Mouse (Mus musculus) limb, embryonic 11.5 days (tissue): ENCODE results near the gene Fars2. TPM values are rescaled to one million over a fixed set of nuclear protein-coding genes. Genes with fewer than 3 reads are reported as not detected.

Experiments
- ATAC-seq: fragments of 200-750 bp; cut with Nextera tagmentation; 2 replicates; pipeline ENCODE4 v1.8.0; 2017; ENCODE audit warnings: low read depth; ENCODE audit not compliant: insufficient number of reproducible peaks, low FRiP score, low TSS enrichment
- DNase-seq: peaks from one replicate; pipeline ENCODE4 v3.0.0-alpha.2; 2015; ENCODE audit warnings: low spot score
- H3K27ac ChIP-seq: fragments of 300-500 bp; sonication (generic); replicated peaks from 2 replicates; pipeline ENCODE4 v1.5.1; 2014; ENCODE audit warnings: low read depth, mild to moderate bottlenecking, low read length
- H3K27me3 ChIP-seq: fragments of 300-500 bp; sonication (generic); 2 replicates; pipeline ENCODE4 v1.6.1; 2014; ENCODE audit warnings: mild to moderate bottlenecking, low read length, mixed read lengths; ENCODE audit not compliant: control insufficient read depth, insufficient read depth
- H3K36me3 ChIP-seq: fragments of 300-500 bp; sonication (generic); 2 replicates; pipeline ENCODE4 v1.6.1; 2014; ENCODE audit warnings: mild to moderate bottlenecking, low read length, moderate library complexity, mixed read lengths; ENCODE audit not compliant: control insufficient read depth, insufficient read depth
- H3K4me1 ChIP-seq: fragments of 300-500 bp; sonication (generic); 2 replicates; pipeline ENCODE4 v1.6.1; 2014; ENCODE audit warnings: low read length, mixed read lengths; ENCODE audit not compliant: control insufficient read depth, insufficient read depth
- H3K4me2 ChIP-seq: fragments of 300-500 bp; sonication (generic); 2 replicates; pipeline ENCODE4 v1.6.1; 2014; ENCODE audit warnings: low read depth, mild to moderate bottlenecking, moderate library complexity; ENCODE audit not compliant: severe bottlenecking
- H3K4me3 ChIP-seq: fragments of 300-500 bp; sonication (generic); 2 replicates; pipeline ENCODE4 v1.5.1; 2014; ENCODE audit warnings: low read depth, low read length
- H3K9ac ChIP-seq: fragments of 300-500 bp; sonication (generic); 2 replicates; pipeline ENCODE4 v1.6.1; 2014; ENCODE audit warnings: mild to moderate bottlenecking, low read length
- H3K9me3 ChIP-seq: fragments of 300-500 bp; sonication (generic); 2 replicates; pipeline ENCODE4 v1.6.1; 2016; ENCODE audit warnings: low read length; ENCODE audit not compliant: control insufficient read depth
- WGBS: fragments of 180-500 bp; shearing (Covaris S2); extraction: QIAGEN DNeasy Blood & Tissue Kit; methylation state at CpG from one replicate; pipeline ENCODE4 v1.1.7; 2014; 5-methylcytosine and 5-hydroxymethylcytosine counted together
- polyA plus RNA-seq: library from polyadenylated mRNA; unstranded; fragments of >200 nt; fragmentation: Nextera tagmentation; extraction: Ambion mirVana; gene quantifications from 2 replicates; pipeline ENCODE4 v1.2.1, GENCODE M21; 2014

Gene Fars2
- polyA plus RNA-seq, 1 experiment from 2014 or later: 25.9 TPM

DNA sequence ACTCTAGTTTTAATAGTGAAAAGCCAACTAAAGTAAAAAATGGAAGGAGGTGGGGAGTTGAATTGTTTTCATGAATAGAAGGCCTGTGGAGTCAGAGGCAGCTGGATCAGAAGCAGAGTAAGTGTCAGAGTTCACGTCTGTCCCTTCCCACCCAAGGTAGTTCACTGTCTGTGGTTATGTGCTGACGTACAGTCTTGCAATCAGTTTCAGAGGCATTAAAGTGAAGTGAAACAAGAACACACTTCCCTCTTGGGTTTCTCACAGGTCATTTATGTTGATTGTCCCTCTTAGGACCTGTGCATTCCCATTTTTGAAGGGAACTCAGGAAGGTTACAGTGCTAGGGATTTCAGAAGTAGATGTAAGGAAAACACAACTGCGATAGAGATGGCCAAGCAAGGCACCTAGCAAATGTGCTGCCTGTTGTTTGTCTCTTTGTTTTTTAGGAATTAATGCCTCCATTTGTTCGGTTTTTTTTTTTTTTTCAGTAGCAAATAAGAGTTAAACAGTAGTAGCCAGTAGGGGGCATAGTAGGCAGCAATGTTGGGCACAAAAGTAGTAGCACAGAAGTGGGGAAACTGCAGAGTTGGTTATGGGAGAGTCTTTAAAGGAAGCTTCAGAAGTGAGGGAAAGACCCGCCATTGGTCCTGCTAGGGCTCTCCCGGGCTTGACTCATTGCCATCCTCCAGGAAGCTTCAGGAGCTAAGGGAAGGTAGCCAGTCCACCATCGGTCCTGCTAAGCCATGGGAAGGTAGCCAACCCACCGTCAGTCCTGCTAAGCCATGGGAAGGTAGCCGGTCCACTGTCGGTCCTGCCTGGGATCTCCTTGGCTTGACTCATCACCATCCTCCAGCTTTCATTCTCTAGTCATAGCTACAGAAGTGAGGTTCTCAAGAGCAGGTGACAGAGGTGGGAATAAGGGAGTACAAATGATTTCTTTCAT lies 197.9 kb downstream of the Fars2 start:
- no peak overlapping the region for H3K27ac ChIP-seq
- H3K4me2 ChIP-seq: no peak overlapping the region
- DNase-seq (no peak), ATAC-seq (no peak)
- WGBS: 90% methylated on average over 10 of the region's 10 CpGs
- H3K36me3 ChIP-seq: no peaks in the 10 kb centered on the region
- H3K9me3 ChIP-seq: no peaks in the 10 kb centered on the region
- no peaks in the 10 kb centered on the region for H3K4me1 ChIP-seq
- no peaks in the 10 kb centered on the region for H3K27me3 ChIP-seq
- H3K4me3 ChIP-seq: no peak overlapping the region
- no peak overlapping the region for H3K9ac ChIP-seq

- Histone ChIP-seq H3K9me3 (no peaks in the 10 kb centered on the region), H3K36me3 (no peaks in the 10 kb centered on the region)
- WGBS: 79% methylated on average over 3 of the region's 3 CpGs
Observed at GRCm38 (mm10) chr13:36317824-36318223, 200.6 kb downstream of the Fars2 start.

GRCm38 (mm10) chr13:36324624-36325023 lies 207.4 kb downstream of the Fars2 start:
- Histone ChIP-seq H3K4me3 (no peak overlapping the region), H3K27ac (no peak overlapping the region), H3K27me3 (no peaks in the 10 kb centered on the region), H3K4me2 (no peak overlapping the region), H3K36me3 (no peaks in the 10 kb centered on the region), H3K9ac (no peak overlapping the region), H3K4me1 (no peaks in the 10 kb centered on the region), H3K9me3 (no peaks in the 10 kb centered on the region)
- ATAC-seq (no peak), DNase-seq (no peak)
- WGBS: 100% methylated on average over 2 of the region's 2 CpGs

More at GRCm38 (mm10) chr13:36317824-36318223, 200.6 kb downstream of the Fars2 start:
- H3K27ac ChIP-seq: no peak overlapping the region
- no peaks in the 10 kb centered on the region for H3K27me3 ChIP-seq
- H3K4me3 ChIP-seq: no peak overlapping the region
- no peak for DNase-seq
- H3K4me2 ChIP-seq: no peak overlapping the region
- no peaks in the 10 kb centered on the region for H3K4me1 ChIP-seq
- H3K9ac ChIP-seq: no peak overlapping the region
- ATAC-seq: no peak

DNA sequence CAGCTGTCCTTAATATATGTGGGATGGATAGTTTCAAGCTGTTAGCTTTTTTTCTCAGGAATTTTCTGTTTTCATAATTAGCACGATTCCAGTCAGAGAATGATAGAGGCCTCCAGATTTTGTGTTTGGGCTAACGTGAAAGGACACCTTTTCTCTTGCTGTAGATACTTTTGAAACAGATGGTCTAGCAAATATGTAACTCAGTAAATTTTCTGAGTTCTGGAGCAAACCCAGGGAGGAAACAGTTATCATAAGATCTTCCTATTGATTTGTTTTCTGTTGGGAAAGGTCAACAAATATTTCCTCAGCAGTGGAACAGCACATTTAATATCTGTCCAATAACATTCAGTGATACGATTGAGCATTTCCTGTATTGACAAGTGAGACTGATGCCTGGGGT lies 209.3 kb downstream of the Fars2 start:
- DNase-seq (no peak), ATAC-seq (no peak)
- 75% methylated on average over 3 of the region's 3 CpGs for WGBS
- Histone ChIP-seq H3K36me3 (no peaks in the 10 kb centered on the region), H3K4me2 (no peak overlapping the region), H3K4me1 (no peaks in the 10 kb centered on the region), H3K27me3 (no peaks in the 10 kb centered on the region), H3K9me3 (no peaks in the 10 kb centered on the region), H3K9ac (no peak overlapping the region), H3K4me3 (no peak overlapping the region), H3K27ac (no peak overlapping the region)

- no peak for ATAC-seq
- WGBS: 76% methylated on average over 2 of the region's 2 CpGs
- Histone ChIP-seq H3K27ac (no peak overlapping the region), H3K4me3 (no peak overlapping the region), H3K27me3 (no peaks in the 10 kb centered on the region), H3K36me3 (no peaks in the 10 kb centered on the region), H3K4me1 (no peaks in the 10 kb centered on the region), H3K9ac (no peak overlapping the region), H3K4me2 (no peak overlapping the region), H3K9me3 (no peaks in the 10 kb centered on the region)
- DNase-seq: no peak
Observed at GRCm38 (mm10) chr13:36329871-36330270, 212.7 kb downstream of the Fars2 start.

- Histone ChIP-seq H3K4me3 (no peak overlapping the region), H3K27ac (no peak overlapping the region), H3K27me3 (no peaks in the 10 kb centered on the region), H3K9me3 (no peaks in the 10 kb centered on the region), H3K4me1 (no peaks in the 10 kb centered on the region), H3K4me2 (no peak overlapping the region), H3K9ac (no peak overlapping the region), H3K36me3 (no peaks in the 10 kb centered on the region)
- ATAC-seq (no peak), DNase-seq (no peak)
- WGBS: 73% methylated on average over 3 of the region's 3 CpGs
Observed at GRCm38 (mm10) chr13:36330542-36330941, 213.3 kb downstream of the Fars2 start.

- H3K9ac ChIP-seq: no peak overlapping the region
- ATAC-seq: no peak
- H3K4me2 ChIP-seq: no peak overlapping the region
- WGBS: 85% methylated on average over 5 of the region's 5 CpGs
- no peak overlapping the region for H3K27ac ChIP-seq
- H3K4me3 ChIP-seq: no peak overlapping the region
- DNase-seq: no peak
- H3K36me3 ChIP-seq: no peaks in the 10 kb centered on the region
- H3K4me1 ChIP-seq: no peaks in the 10 kb centered on the region
- no peaks in the 10 kb centered on the region for H3K9me3 ChIP-seq
- H3K27me3 ChIP-seq: no peaks in the 10 kb centered on the region
Observed at GRCm38 (mm10) chr13:36334748-36335147, 217.5 kb downstream of the Fars2 start.

- H3K4me1 ChIP-seq: no peaks in the 10 kb centered on the region
- H3K9me3 ChIP-seq: no peaks in the 10 kb centered on the region
- no peak for ATAC-seq
- WGBS: 79% methylated on average over 11 of the region's 11 CpGs
- no peaks in the 10 kb centered on the region for H3K27me3 ChIP-seq
- no peak overlapping the region for H3K4me3 ChIP-seq
- H3K36me3 ChIP-seq: no peaks in the 10 kb centered on the region
- no peak overlapping the region for H3K9ac ChIP-seq
- no peak for DNase-seq
- no peak overlapping the region for H3K4me2 ChIP-seq
- no peak overlapping the region for H3K27ac ChIP-seq
Observed at GRCm38 (mm10) chr13:36351529-36351928, 234.3 kb downstream of the Fars2 start.
